Mouse (Mus musculus): ENCODE results near the gene Rgs9. TPM values are rescaled to one million over a fixed set of nuclear protein-coding genes. Genes with fewer than 3 reads are reported as not detected.

Rgs9 gene
- polyA plus RNA-seq, 1 experiment: 5.3 TPM

- Histone ChIP-seq H3K27me3 (ENCODE audit: control insufficient read depth, insufficient read depth, low read length) (no peaks in the 10 kb centered on the region), H3K27ac (ENCODE audit: insufficient read depth, low read length) (no peak overlapping the region), H3K4me1 (ENCODE audit: control insufficient read depth, insufficient read depth, low read length) (no peaks in the 10 kb centered on the region), H3K4me3 (replicated peaks; ENCODE audit: insufficient read depth, low read depth, low read length) (no peak overlapping the region)
- no peak for DNase-seq
- 39% methylated on average over 6 of the region's 6 CpGs for WGBS
- TF ChIP-seq CTCF (IDR thresholded peaks at IDR 0.05; ENCODE audit: borderline replicate concordance, insufficient read depth, low read depth, low read length) (no peak), POLR2A (IDR thresholded peaks at IDR 0.05; ENCODE audit: borderline replicate concordance, insufficient read depth, low read length) (no peak)
These were observed 65.1 kb downstream of the Rgs9 start for GRCm38 (mm10) chr11:109232811-109233210.

GRCm38 (mm10) chr11:109227139-109227538 lies 70.8 kb downstream of the Rgs9 start:
- H3K4me3 ChIP-seq (replicated peaks; ENCODE audit: insufficient read depth, low read depth, low read length): no peak overlapping the region
- TF ChIP-seq POLR2A (IDR thresholded peaks at IDR 0.05; ENCODE audit: borderline replicate concordance, insufficient read depth, low read length) (no peak), CTCF (IDR thresholded peaks at IDR 0.05; ENCODE audit: borderline replicate concordance, insufficient read depth, low read depth, low read length) (no peak)
- DNase-seq: no peak
- WGBS: 11% methylated on average over 12 of the region's 12 CpGs
- H3K27me3 ChIP-seq (ENCODE audit: control insufficient read depth, insufficient read depth, low read length): no peaks in the 10 kb centered on the region
- no peak overlapping the region for H3K27ac ChIP-seq (ENCODE audit: insufficient read depth, low read length)
- H3K4me1 ChIP-seq (ENCODE audit: control insufficient read depth, insufficient read depth, low read length): no peaks in the 10 kb centered on the region; the same call in 1 of the 2 replicates

GRCm38 (mm10) chr11:109221209-109222007 lies 76.5 kb downstream of the Rgs9 start:
- Histone ChIP-seq H3K4me1 (ENCODE audit: control insufficient read depth, insufficient read depth, low read length) (no peaks in the 10 kb centered on the region), H3K27me3 (ENCODE audit: control insufficient read depth, insufficient read depth, low read length) (no peaks in the 10 kb centered on the region), H3K27ac (ENCODE audit: insufficient read depth, low read length) (no peak overlapping the region), H3K4me3 (replicated peaks; ENCODE audit: insufficient read depth, low read depth, low read length) (no peak overlapping the region)
- TF ChIP-seq CTCF (IDR thresholded peaks at IDR 0.05; ENCODE audit: borderline replicate concordance, insufficient read depth, low read depth, low read length) (peak; percentile 34; the same call in 1 of the 2 replicates), POLR2A (IDR thresholded peaks at IDR 0.05; ENCODE audit: borderline replicate concordance, insufficient read depth, low read length) (no peak)
- DNase-seq: no peak
- WGBS: 61% methylated on average over 4 of the region's 4 CpGs

GRCm38 (mm10) chr11:109218722-109219430 lies 79.1 kb downstream of the Rgs9 start:
- no peak overlapping the region for H3K27ac ChIP-seq (ENCODE audit: insufficient read depth, low read length)
- H3K27me3 ChIP-seq (ENCODE audit: control insufficient read depth, insufficient read depth, low read length): no peaks in the 10 kb centered on the region
- 84% methylated on average over 15 of the region's 15 CpGs for WGBS
- TF ChIP-seq POLR2A (IDR thresholded peaks at IDR 0.05; ENCODE audit: borderline replicate concordance, insufficient read depth, low read length) (no peak), CTCF (IDR thresholded peaks at IDR 0.05; ENCODE audit: borderline replicate concordance, insufficient read depth, low read depth, low read length) (no peak)
- no peak overlapping the region for H3K4me3 ChIP-seq (replicated peaks; ENCODE audit: insufficient read depth, low read depth, low read length)
- no peaks in the 10 kb centered on the region for H3K4me1 ChIP-seq (ENCODE audit: control insufficient read depth, insufficient read depth, low read length)
- DNase-seq: no peak

GRCm38 (mm10) chr11:109217827-109218536 lies 79.9 kb downstream of the Rgs9 start:
- DNase-seq: no peak
- TF ChIP-seq POLR2A (IDR thresholded peaks at IDR 0.05; ENCODE audit: borderline replicate concordance, insufficient read depth, low read length) (no peak), CTCF (IDR thresholded peaks at IDR 0.05; ENCODE audit: borderline replicate concordance, insufficient read depth, low read depth, low read length) (no peak)
- Histone ChIP-seq H3K27ac (ENCODE audit: insufficient read depth, low read length) (no peak overlapping the region), H3K27me3 (ENCODE audit: control insufficient read depth, insufficient read depth, low read length) (no peaks in the 10 kb centered on the region), H3K4me3 (replicated peaks; ENCODE audit: insufficient read depth, low read depth, low read length) (no peak overlapping the region), H3K4me1 (ENCODE audit: control insufficient read depth, insufficient read depth, low read length) (no peaks in the 10 kb centered on the region)
- WGBS: 57% methylated on average over 12 of the region's 12 CpGs

GRCm38 (mm10) chr11:109210772-109211171 lies 87.2 kb downstream of the Rgs9 start:
- WGBS: 16% methylated on average over 11 of the region's 11 CpGs
- Histone ChIP-seq H3K4me3 (replicated peaks; ENCODE audit: insufficient read depth, low read depth, low read length) (no peak overlapping the region), H3K4me1 (ENCODE audit: control insufficient read depth, insufficient read depth, low read length) (no peaks in the 10 kb centered on the region), H3K27me3 (ENCODE audit: control insufficient read depth, insufficient read depth, low read length) (no peaks in the 10 kb centered on the region), H3K27ac (ENCODE audit: insufficient read depth, low read length) (no peak overlapping the region)
- DNase-seq: no peak
- TF ChIP-seq POLR2A (IDR thresholded peaks at IDR 0.05; ENCODE audit: borderline replicate concordance, insufficient read depth, low read length): no peak
- TF ChIP-seq CTCF (IDR thresholded peaks at IDR 0.05; ENCODE audit: borderline replicate concordance, insufficient read depth, low read depth, low read length): no peak

- H3K4me3 ChIP-seq (replicated peaks; ENCODE audit: insufficient read depth, low read depth, low read length): no peak overlapping the region
- no peak for DNase-seq
- H3K27me3 ChIP-seq (ENCODE audit: control insufficient read depth, insufficient read depth, low read length): no peaks in the 10 kb centered on the region
- no peaks in the 10 kb centered on the region for H3K4me1 ChIP-seq (ENCODE audit: control insufficient read depth, insufficient read depth, low read length)
- 56% methylated on average over 7 of the region's 7 CpGs for WGBS
- no peak overlapping the region for H3K27ac ChIP-seq (ENCODE audit: insufficient read depth, low read length)
- TF ChIP-seq CTCF (IDR thresholded peaks at IDR 0.05; ENCODE audit: borderline replicate concordance, insufficient read depth, low read depth, low read length) (no peak), POLR2A (IDR thresholded peaks at IDR 0.05; ENCODE audit: borderline replicate concordance, insufficient read depth, low read length) (no peak)
These were observed 87.6 kb downstream of the Rgs9 start for GRCm38 (mm10) chr11:109210341-109210740.

Data from cerebellum, adult 2 months (tissue).